Mouse (Mus musculus) forebrain, embryonic 10.5 days (tissue): ENCODE data around the gene Prr13. TPM values are rescaled to one million over a fixed set of nuclear protein-coding genes. Genes with fewer than 3 reads are reported as not detected.

Experiments used
- DNase-seq: peaks from one replicate; pipeline ENCODE4 v3.0.0-alpha.2; 2017; ENCODE audit warnings: low spot score; ENCODE audit errors: extremely low spot score
- H3K27ac ChIP-seq: fragments of 300-500 bp; sonication (generic); 2 replicates; pipeline ENCODE4 v1.5.1; 2016; ENCODE audit warnings: mild to moderate bottlenecking
- H3K27me3 ChIP-seq: fragments of 300-500 bp; sonication (generic); 2 replicates; pipeline ENCODE4 v1.6.1; 2016; ENCODE audit warnings: mild to moderate bottlenecking; ENCODE audit not compliant: poor library complexity, severe bottlenecking
- H3K36me3 ChIP-seq: fragments of 300-500 bp; sonication (generic); replicated peaks from 2 replicates; pipeline ENCODE4 v1.6.1; 2016; ENCODE audit warnings: mild to moderate bottlenecking, moderate library complexity
- H3K4me1 ChIP-seq: fragments of 300-500 bp; sonication (generic); 2 replicates; pipeline ENCODE4 v1.6.1; 2016
- H3K4me3 ChIP-seq: fragments of 300-500 bp; sonication (generic); 2 replicates; pipeline ENCODE4 v1.5.1; 2016; ENCODE audit warnings: mild to moderate bottlenecking, moderate library complexity
- H3K9me3 ChIP-seq: fragments of 300-500 bp; sonication (generic); 2 replicates; pipeline ENCODE4 v1.6.1; 2016; ENCODE audit warnings: mild to moderate bottlenecking, moderate library complexity
- WGBS: fragments of 180-500 bp; shearing (Covaris S2); methylation state at CpG from one replicate; pipeline ENCODE4 v1.1.7; 2016; 5-methylcytosine and 5-hydroxymethylcytosine counted together
- polyA plus RNA-seq: library from polyadenylated mRNA; unstranded; fragments of >200 nt; fragmentation: Nextera tagmentation; extraction: Ambion mirVana; gene quantifications from 2 replicates; pipeline ENCODE4 v1.2.1, GENCODE M21; 2016

Gene Prr13
- polyA plus RNA-seq, 1 experiment from 2014 or later: 70.7 TPM

- Histone ChIP-seq H3K27ac (peak overlapping the region; percentile 89), H3K36me3 (peaks cover 21% of the 10 kb centered on the region), H3K9me3 (no peaks in the 10 kb centered on the region), H3K27me3 (no peaks in the 10 kb centered on the region), H3K4me3 (peak overlapping the region; percentile 72), H3K4me1 (peaks cover 52% of the 10 kb centered on the region)
- peak; percentile 97 for DNase-seq
- WGBS: 4% methylated on average over 34 of the region's 34 CpGs
Measured at GRCm38 (mm10) chr15:102510590-102511284, 51.9 kb downstream of the Prr13 start.

GRCm38 (mm10) chr15:102511285-102511833 is 52.5 kb downstream of the Prr13 start:
- H3K27ac ChIP-seq: peak overlapping the region; percentile 89
- H3K9me3 ChIP-seq: no peaks in the 10 kb centered on the region
- no peaks in the 10 kb centered on the region for H3K27me3 ChIP-seq
- H3K36me3 ChIP-seq: peaks cover 16% of the 10 kb centered on the region
- peak overlapping the region; percentile 72 for H3K4me3 ChIP-seq
- WGBS: 18% methylated on average over 6 of the region's 6 CpGs
- DNase-seq: no peak
- H3K4me1 ChIP-seq: peaks cover 59% of the 10 kb centered on the region

GRCm38 (mm10) chr15:102512010-102512409 is 53.2 kb downstream of the Prr13 start:
- peak overlapping the region; percentile 72 for H3K4me3 ChIP-seq
- 25% methylated on average over 5 of the region's 5 CpGs for WGBS
- peaks cover 65% of the 10 kb centered on the region for H3K4me1 ChIP-seq
- H3K27ac ChIP-seq: peak overlapping the region; percentile 89
- no peaks in the 10 kb centered on the region for H3K9me3 ChIP-seq
- DNase-seq: no peak
- no peaks in the 10 kb centered on the region for H3K27me3 ChIP-seq
- peaks cover 11% of the 10 kb centered on the region for H3K36me3 ChIP-seq

Other genes with a start within 250 kb of the Prr13 start
- gene Itgb7, start 227.1 kb upstream of the Prr13 start, polyA plus RNA-seq: 0.42 and 0.55 TPM in 2 replicates
- 27.5 and 31.3 TPM in 2 replicates for gene Rarg, start 201.5 kb upstream of the Prr13 start, polyA plus RNA-seq
- 0.48 and 0.76 TPM in 2 replicates for gene Gm9918, start 188.5 kb upstream of the Prr13 start, polyA plus RNA-seq
- 64.2 and 66.8 TPM in 2 replicates for gene Mfsd5, start 179.6 kb upstream of the Prr13 start, polyA plus RNA-seq
- 55.6 and 59.9 TPM in 2 replicates for gene Espl1, start 162.8 kb upstream of the Prr13 start, polyA plus RNA-seq
- 311 and 331 TPM in 2 replicates for gene Pfdn5, start 132.9 kb upstream of the Prr13 start, polyA plus RNA-seq
- 127 and 128 TPM in 2 replicates for gene Myg1, start 127.3 kb upstream of the Prr13 start, polyA plus RNA-seq
- gene Aaas, start 108.3 kb upstream of the Prr13 start, polyA plus RNA-seq: 141 and 144 TPM in 2 replicates
- gene Sp7, start 91.8 kb upstream of the Prr13 start, polyA plus RNA-seq: 0.25 and 0.42 TPM in 2 replicates
- 9.7 and 9.9 TPM in 2 replicates for gene Sp1, start 52.9 kb upstream of the Prr13 start, polyA plus RNA-seq
- gene Amhr2, start 13.7 kb upstream of the Prr13 start, polyA plus RNA-seq: 0.33 TPM in 1 of 2 replicates, not detected in the other
- 205 and 217 TPM in 2 replicates for gene Pcbp2, start 11.5 kb downstream of the Prr13 start, polyA plus RNA-seq
- gene Gm10337, start 44.7 kb downstream of the Prr13 start, polyA plus RNA-seq: not detected in 2 replicates
- gene Map3k12, start 58.0 kb downstream of the Prr13 start, polyA plus RNA-seq: 24.0 and 25.4 TPM in 2 replicates
- 132 and 137 TPM in 2 replicates for gene Tarbp2, start 59.2 kb downstream of the Prr13 start, polyA plus RNA-seq
- gene Npff, start 65.9 kb downstream of the Prr13 start, polyA plus RNA-seq: 1.3 and 2.2 TPM in 2 replicates
- 0.50 TPM in 1 of 2 replicates, not detected in the other for gene Gm28047, start 166.0 kb downstream of the Prr13 start, polyA plus RNA-seq
- 16.0 and 19.2 TPM in 2 replicates for gene Atf7, start 166.4 kb downstream of the Prr13 start, polyA plus RNA-seq
- gene Atp5g2, start 213.3 kb downstream of the Prr13 start, polyA plus RNA-seq: 65.1 and 69.2 TPM in 2 replicates